Mouse (Mus musculus) hindbrain, embryonic 12.5 days (tissue): ENCODE results near the gene Strip1. TPM values are rescaled to one million over a fixed set of nuclear protein-coding genes. Genes with fewer than 3 reads are reported as not detected.
A peak's percentile ranks its signal among the peaks of the same experiment; 100 is the strongest.

Source experiments
- ATAC-seq: fragments of 200-750 bp; cut with Nextera tagmentation; 2 replicates; pipeline ENCODE4 v1.8.0; 2017; ENCODE audit warnings: moderate TSS enrichment; ENCODE audit not compliant: low FRiP score
- H3K27ac ChIP-seq: fragments of 300-500 bp; sonication (generic); 2 replicates; pipeline ENCODE4 v1.5.1; 2016; ENCODE audit warnings: mild to moderate bottlenecking
- H3K27me3 ChIP-seq: fragments of 300-500 bp; sonication (generic); 2 replicates; pipeline ENCODE4 v1.6.1; 2016; ENCODE audit warnings: mild to moderate bottlenecking
- H3K36me3 ChIP-seq: fragments of 300-500 bp; sonication (generic); 2 replicates; pipeline ENCODE4 v1.6.1; 2016; ENCODE audit warnings: mild to moderate bottlenecking
- H3K4me1 ChIP-seq: fragments of 300-500 bp; sonication (generic); 2 replicates; pipeline ENCODE4 v1.6.1; 2016
- H3K4me2 ChIP-seq: fragments of 300-500 bp; sonication (generic); replicated peaks from 2 replicates; pipeline ENCODE4 v1.6.1; 2016; ENCODE audit warnings: mild to moderate bottlenecking
- H3K4me3 ChIP-seq: fragments of 300-500 bp; sonication (generic); 2 replicates; pipeline ENCODE4 v1.5.1; 2016; ENCODE audit warnings: mild to moderate bottlenecking
- H3K9ac ChIP-seq: fragments of 300-500 bp; sonication (generic); 2 replicates; pipeline ENCODE4 v1.6.1; 2016; ENCODE audit warnings: mild to moderate bottlenecking, moderate library complexity
- H3K9me3 ChIP-seq: fragments of 300-500 bp; sonication (generic); replicated peaks from 2 replicates; pipeline ENCODE4 v1.6.1; 2016; ENCODE audit warnings: mild to moderate bottlenecking
- WGBS: fragments of 180-500 bp; shearing (Covaris S2); methylation state at CpG from one replicate; pipeline ENCODE4 v1.1.7; 2016; 5-methylcytosine and 5-hydroxymethylcytosine counted together
- polyA plus RNA-seq: library from polyadenylated mRNA; unstranded; fragments of >200 nt; fragmentation: Nextera tagmentation; extraction: Ambion mirVana; gene quantifications from 2 replicates; pipeline ENCODE4 v1.2.1, GENCODE M21; 2016

Strip1 gene
- 122 and 126 TPM in 2 replicates for polyA plus RNA-seq

GRCm38 (mm10) chr3:107631523-107631958, at the start of gene Strip1:
Gene Strip1, minus strand, starts transcription at chr3:107631694.
- Histone ChIP-seq H3K27ac (peak within 1 kb of the TSS; percentile 97), H3K27me3 (no peaks in the 10 kb centered on the region), H3K4me2 (peak within 1 kb of the TSS; percentile 70), H3K9ac (peak within 1 kb of the TSS; percentile 93), H3K36me3 (peaks cover 29% of the 10 kb centered on the region), H3K9me3 (no peaks in the 10 kb centered on the region), H3K4me1 (peaks cover 15% of the 10 kb centered on the region), H3K4me3 (peak within 1 kb of the TSS; percentile 87)
- under 1% methylated on average over 35 of the region's 35 CpGs for WGBS
- ATAC-seq = peak; percentile 93

DNA sequence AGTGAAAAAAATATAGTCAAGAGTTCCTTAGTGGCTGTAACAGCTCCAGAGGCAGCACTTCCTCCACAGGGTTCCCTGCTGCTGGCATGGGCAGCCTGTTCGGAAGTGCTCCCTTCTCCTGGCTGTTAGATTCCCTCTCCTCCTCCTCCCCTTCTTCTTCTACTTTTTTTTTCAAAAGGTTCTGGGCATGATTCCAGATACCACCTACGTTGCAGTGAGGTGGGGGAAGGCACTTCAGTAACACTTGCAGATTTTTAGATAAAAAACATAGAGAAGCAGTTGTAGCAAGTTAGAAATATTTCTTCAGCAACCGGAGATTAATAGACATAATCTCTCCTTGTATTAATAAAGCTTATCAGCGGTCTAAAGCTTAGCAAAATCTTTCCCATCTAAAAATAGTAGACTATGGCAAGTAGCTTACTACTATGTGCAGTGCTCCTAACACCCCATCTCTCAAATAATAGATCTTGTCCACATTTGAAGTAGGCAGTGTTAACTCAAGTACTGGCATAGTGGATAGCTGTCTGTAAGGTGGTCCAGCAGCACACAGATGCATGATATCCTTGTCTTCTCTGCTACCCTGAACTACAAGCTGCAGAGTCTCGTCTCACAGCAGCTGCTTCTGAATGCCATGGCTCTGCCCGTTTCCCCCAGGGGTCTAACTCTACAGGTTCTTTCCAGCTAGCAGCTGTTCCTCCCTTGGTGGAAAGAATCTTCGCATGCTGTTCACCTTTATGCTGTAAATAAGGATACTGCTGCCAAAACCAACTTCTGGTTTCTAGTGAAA, 49.5 kb upstream of the Strip1 start:
- Histone ChIP-seq H3K4me1 (peaks cover 15% of the 10 kb centered on the region), H3K4me3 (no peak overlapping the region), H3K9me3 (no peaks in the 10 kb centered on the region), H3K27me3 (no peaks in the 10 kb centered on the region), H3K4me2 (no peak overlapping the region), H3K27ac (peak overlapping the region; percentile 23; the same call in 1 of the 2 replicates), H3K36me3 (peaks cover 10% of the 10 kb centered on the region), H3K9ac (no peak overlapping the region)
- ATAC-seq = no peak
- 37% methylated on average over 7 of the region's 7 CpGs for WGBS

DNA sequence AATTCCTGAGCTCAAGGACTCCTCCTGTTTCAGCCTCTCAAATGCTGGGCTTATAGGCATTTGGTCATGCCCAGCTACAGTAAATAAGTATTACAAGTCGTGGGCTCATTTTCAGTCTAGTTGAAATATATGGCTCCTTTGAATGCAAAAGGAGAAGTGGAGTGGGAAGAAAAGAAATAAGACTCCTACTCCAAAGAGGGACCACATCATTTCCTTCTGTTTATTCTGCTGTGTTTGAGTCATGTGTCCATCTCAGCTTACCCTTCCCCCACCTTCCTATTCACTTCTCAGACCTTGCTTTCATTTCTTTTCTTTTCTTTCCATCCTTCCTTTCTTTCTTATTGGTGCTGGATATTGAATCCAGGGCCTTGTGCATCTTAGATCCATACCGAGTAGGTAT, 40.0 kb upstream of the Strip1 start:
- no peak overlapping the region for H3K9ac ChIP-seq
- no peaks in the 10 kb centered on the region for H3K9me3 ChIP-seq
- H3K4me2 ChIP-seq = no peak overlapping the region
- WGBS = 99% methylated on average over 2 of the region's 2 CpGs
- H3K27ac ChIP-seq = no peak overlapping the region
- H3K36me3 ChIP-seq = peaks cover 85% of the 10 kb centered on the region
- no peaks in the 10 kb centered on the region for H3K27me3 ChIP-seq
- ATAC-seq = no peak
- no peak overlapping the region for H3K4me3 ChIP-seq
- H3K4me1 ChIP-seq = no peaks in the 10 kb centered on the region

DNA sequence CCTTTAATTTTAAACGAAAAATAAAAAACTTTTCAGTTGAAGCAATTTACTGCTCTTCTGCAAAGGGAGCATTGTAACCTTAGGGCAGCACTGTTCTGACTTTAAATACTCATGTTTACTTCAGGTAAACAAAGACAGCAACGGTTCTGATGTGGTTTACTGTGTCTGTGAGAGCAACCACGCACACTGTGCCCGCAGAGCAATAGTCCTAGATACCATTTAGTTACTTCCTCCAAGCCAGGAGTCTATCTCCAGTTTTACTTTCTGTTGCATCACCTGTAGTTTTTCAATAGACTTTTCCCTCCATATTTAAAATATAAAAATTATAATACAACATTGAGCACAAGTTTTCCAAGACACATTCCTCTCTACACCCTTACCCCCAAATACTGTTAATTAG, 39.0 kb upstream of the Strip1 start:
- no peak overlapping the region for H3K4me3 ChIP-seq
- peaks cover 89% of the 10 kb centered on the region for H3K36me3 ChIP-seq
- H3K4me2 ChIP-seq = no peak overlapping the region
- WGBS = 94% methylated on average over 4 of the region's 4 CpGs
- no peaks in the 10 kb centered on the region for H3K9me3 ChIP-seq
- H3K27ac ChIP-seq = no peak overlapping the region
- ATAC-seq = no peak
- H3K27me3 ChIP-seq = no peaks in the 10 kb centered on the region
- H3K9ac ChIP-seq = no peak overlapping the region
- H3K4me1 ChIP-seq = no peaks in the 10 kb centered on the region

- H3K36me3 ChIP-seq = peaks cover 86% of the 10 kb centered on the region
- no peak overlapping the region for H3K4me2 ChIP-seq
Observed at GRCm38 (mm10) chr3:107668786-107669185, 37.3 kb upstream of the Strip1 start.

GRCm38 (mm10) chr3:107667426-107667825, 35.9 kb upstream of the Strip1 start:
- no peak for ATAC-seq
- H3K4me1 ChIP-seq = no peaks in the 10 kb centered on the region
- H3K27ac ChIP-seq = no peak overlapping the region
- no peak overlapping the region for H3K4me3 ChIP-seq
- 94% methylated on average over 6 of the region's 6 CpGs for WGBS
- no peaks in the 10 kb centered on the region for H3K9me3 ChIP-seq
- peaks cover 90% of the 10 kb centered on the region for H3K36me3 ChIP-seq
- H3K27me3 ChIP-seq = no peaks in the 10 kb centered on the region
- H3K9ac ChIP-seq = no peak overlapping the region
- H3K4me2 ChIP-seq = no peak overlapping the region

More at GRCm38 (mm10) chr3:107668786-107669185, 37.3 kb upstream of the Strip1 start:
- no peak for ATAC-seq
- H3K9me3 ChIP-seq = no peaks in the 10 kb centered on the region
- 92% methylated on average over 7 of the region's 7 CpGs for WGBS
- no peak overlapping the region for H3K4me3 ChIP-seq
- H3K27me3 ChIP-seq = no peaks in the 10 kb centered on the region
- no peak overlapping the region for H3K9ac ChIP-seq
- no peak overlapping the region for H3K27ac ChIP-seq
- H3K4me1 ChIP-seq = no peaks in the 10 kb centered on the region

DNA sequence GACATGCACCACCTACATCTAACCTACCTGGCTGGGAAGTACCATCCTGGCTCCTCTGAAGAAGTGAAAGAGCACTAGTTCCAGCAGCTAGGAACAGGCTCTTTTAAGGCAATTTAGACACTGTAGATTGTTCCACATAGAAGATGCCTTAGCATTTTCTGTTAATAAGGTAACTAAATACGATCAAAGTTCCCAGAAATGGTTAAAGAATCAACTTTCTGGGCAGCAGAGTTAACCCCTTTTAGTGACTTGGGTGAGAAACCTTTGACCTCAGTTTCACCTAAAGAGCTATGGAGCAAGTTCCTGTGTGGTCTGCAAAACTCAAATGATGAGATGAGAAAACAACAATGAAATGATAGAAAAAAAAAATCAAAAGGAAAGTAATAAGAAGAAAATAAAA, 33.1 kb upstream of the Strip1 start:
- Histone ChIP-seq H3K4me1 (no peaks in the 10 kb centered on the region), H3K9me3 (no peaks in the 10 kb centered on the region), H3K4me2 (no peak overlapping the region), H3K36me3 (peaks cover 91% of the 10 kb centered on the region), H3K27me3 (no peaks in the 10 kb centered on the region), H3K9ac (no peak overlapping the region), H3K27ac (no peak overlapping the region), H3K4me3 (no peak overlapping the region)
- 88% methylated on average over 1 of the region's 1 CpGs for WGBS
- ATAC-seq = no peak

- 95% methylated on average over 1 of the region's 1 CpGs for WGBS
- Histone ChIP-seq H3K27ac (no peak overlapping the region), H3K4me3 (no peak overlapping the region), H3K27me3 (no peaks in the 10 kb centered on the region), H3K4me1 (no peaks in the 10 kb centered on the region), H3K4me2 (no peak overlapping the region), H3K9me3 (no peaks in the 10 kb centered on the region), H3K36me3 (peaks cover 40% of the 10 kb centered on the region), H3K9ac (no peak overlapping the region)
- ATAC-seq = no peak
Observed at GRCm38 (mm10) chr3:107659000-107659399, 27.5 kb upstream of the Strip1 start.

GRCm38 (mm10) chr3:107656888-107657287, 25.4 kb upstream of the Strip1 start:
- WGBS = 86% methylated on average over 4 of the region's 4 CpGs
- no peaks in the 10 kb centered on the region for H3K9me3 ChIP-seq

DNA sequence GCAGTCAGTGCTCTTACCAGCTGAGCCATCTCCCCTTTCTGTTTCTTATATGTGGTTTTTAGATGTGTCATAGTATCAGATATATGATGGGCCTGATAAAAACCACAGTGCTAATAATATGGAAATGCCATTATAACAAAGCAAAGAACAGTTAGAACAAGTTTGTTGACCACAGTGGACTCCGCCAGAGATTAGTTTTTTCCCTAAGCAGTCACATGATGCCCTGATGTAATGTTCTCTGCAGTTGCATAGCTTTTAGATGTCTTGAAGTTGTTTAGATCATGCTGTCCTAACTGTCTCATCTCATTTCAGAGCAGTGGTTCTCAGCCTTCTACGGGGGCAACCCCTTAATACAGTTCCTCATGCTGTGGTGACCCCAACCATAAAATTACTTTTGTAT, 24.7 kb upstream of the Strip1 start:
- no peaks in the 10 kb centered on the region for H3K4me1 ChIP-seq
- H3K36me3 ChIP-seq = peaks cover 19% of the 10 kb centered on the region
- H3K27me3 ChIP-seq = no peaks in the 10 kb centered on the region
- no peak overlapping the region for H3K4me3 ChIP-seq
- H3K9ac ChIP-seq = no peak overlapping the region
- no peak for ATAC-seq
- 89% methylated on average over 2 of the region's 2 CpGs for WGBS
- H3K27ac ChIP-seq = no peak overlapping the region
- no peak overlapping the region for H3K4me2 ChIP-seq
- no peaks in the 10 kb centered on the region for H3K9me3 ChIP-seq

More at GRCm38 (mm10) chr3:107656888-107657287, 25.4 kb upstream of the Strip1 start:
- Histone ChIP-seq H3K36me3 (peaks cover 23% of the 10 kb centered on the region), H3K4me2 (no peak overlapping the region), H3K4me1 (no peaks in the 10 kb centered on the region), H3K9ac (no peak overlapping the region), H3K4me3 (no peak overlapping the region), H3K27me3 (no peaks in the 10 kb centered on the region), H3K27ac (no peak overlapping the region)
- ATAC-seq = no peak

GRCm38 (mm10) chr3:107655491-107655890, 24.0 kb upstream of the Strip1 start:
- ATAC-seq = no peak
- 76% methylated on average over 3 of the region's 3 CpGs for WGBS
- no peaks in the 10 kb centered on the region for H3K27me3 ChIP-seq
- peaks cover 12% of the 10 kb centered on the region for H3K36me3 ChIP-seq
- H3K4me1 ChIP-seq = no peaks in the 10 kb centered on the region
- no peak overlapping the region for H3K27ac ChIP-seq
- H3K4me3 ChIP-seq = no peak overlapping the region
- no peak overlapping the region for H3K9ac ChIP-seq
- H3K4me2 ChIP-seq = no peak overlapping the region
- H3K9me3 ChIP-seq = no peaks in the 10 kb centered on the region

DNA sequence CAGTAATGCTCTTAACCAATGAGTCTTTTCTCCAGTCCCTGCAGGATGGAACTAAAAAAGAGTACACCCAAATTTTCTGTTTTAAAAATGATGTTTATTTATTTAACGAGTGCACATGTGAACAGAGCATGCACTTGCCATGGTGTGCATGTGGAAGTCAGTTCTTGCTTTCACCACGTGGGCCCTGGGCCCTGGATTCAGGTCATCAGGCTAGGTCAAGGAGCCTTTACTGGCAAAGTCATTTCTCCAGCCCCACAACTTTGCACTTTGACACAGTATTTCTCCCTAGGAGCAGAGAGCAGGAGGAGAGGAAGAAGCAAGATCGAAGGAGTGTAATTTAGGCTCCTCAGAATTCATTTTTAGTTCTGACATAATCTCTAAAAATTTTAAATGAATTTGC, 23.4 kb upstream of the Strip1 start:
- no peak for ATAC-seq

GRCm38 (mm10) chr3:107652968-107653367, 21.5 kb upstream of the Strip1 start:
- WGBS = 94% methylated on average over 3 of the region's 3 CpGs
- ATAC-seq = no peak

More for the DNA sequence above, 23.4 kb upstream of the Strip1 start:
- Histone ChIP-seq H3K9me3 (no peaks in the 10 kb centered on the region), H3K4me2 (no peak overlapping the region), H3K36me3 (peaks cover 6% of the 10 kb centered on the region), H3K27ac (no peak overlapping the region), H3K27me3 (no peaks in the 10 kb centered on the region), H3K9ac (no peak overlapping the region), H3K4me1 (no peaks in the 10 kb centered on the region), H3K4me3 (no peak overlapping the region)
- WGBS = 86% methylated on average over 3 of the region's 3 CpGs

More at GRCm38 (mm10) chr3:107652968-107653367, 21.5 kb upstream of the Strip1 start:
- no peaks in the 10 kb centered on the region for H3K27me3 ChIP-seq
- H3K27ac ChIP-seq = no peak overlapping the region
- no peaks in the 10 kb centered on the region for H3K9me3 ChIP-seq
- H3K36me3 ChIP-seq = no peaks in the 10 kb centered on the region
- H3K4me2 ChIP-seq = no peak overlapping the region
- H3K4me3 ChIP-seq = no peak overlapping the region
- no peak overlapping the region for H3K9ac ChIP-seq
- no peaks in the 10 kb centered on the region for H3K4me1 ChIP-seq
